Mouse (Mus musculus): ENCODE measurements at regions not wholly inside any gene's neighbourhood (a gene's known extent, or its start where the extent isn't known, plus 50 kb on each side); places are given as distances from the start of the nearest gene placed in this dataset.

DNA sequence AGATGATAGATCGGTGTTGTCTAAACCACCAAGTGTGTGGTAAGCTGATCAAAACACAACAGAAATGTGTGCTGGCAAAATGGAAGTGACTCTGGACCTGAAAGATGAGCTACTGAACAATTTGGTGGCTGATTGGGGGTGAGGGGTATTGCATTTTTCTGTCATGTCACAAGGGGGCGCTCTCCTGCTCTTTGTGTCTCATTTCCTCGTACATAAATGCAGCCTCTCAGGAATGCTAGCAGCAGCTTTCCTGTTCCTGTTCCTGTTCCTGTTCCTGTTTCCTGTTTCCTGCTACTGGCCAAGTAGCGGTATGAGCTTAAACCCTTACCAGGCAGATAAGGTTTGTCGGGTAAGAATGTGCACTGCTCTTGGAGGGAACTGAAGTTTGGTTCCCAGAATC, 134.7 kb upstream of the Fstl4 start:
- TF ChIP-seq CTCF (IDR thresholded peaks at IDR 0.05; ENCODE audit: low read depth, low read length), result 0 out of 2 replicates have a peak, but pooled peaks have one; percentile 18
- TF ChIP-seq POLR2A (IDR thresholded peaks at IDR 0.05; ENCODE audit: extremely low read depth, insufficient read depth, low read length), result no peak
